Mouse (Mus musculus): ENCODE measurements around the gene Gm37240. TPM values are rescaled to one million over a fixed set of nuclear protein-coding genes. Genes with fewer than 3 reads are reported as not detected.

The Gm37240 gene
- polyA plus RNA-seq, 1 experiment from 2014 or later: 3.3 TPM

DNA sequence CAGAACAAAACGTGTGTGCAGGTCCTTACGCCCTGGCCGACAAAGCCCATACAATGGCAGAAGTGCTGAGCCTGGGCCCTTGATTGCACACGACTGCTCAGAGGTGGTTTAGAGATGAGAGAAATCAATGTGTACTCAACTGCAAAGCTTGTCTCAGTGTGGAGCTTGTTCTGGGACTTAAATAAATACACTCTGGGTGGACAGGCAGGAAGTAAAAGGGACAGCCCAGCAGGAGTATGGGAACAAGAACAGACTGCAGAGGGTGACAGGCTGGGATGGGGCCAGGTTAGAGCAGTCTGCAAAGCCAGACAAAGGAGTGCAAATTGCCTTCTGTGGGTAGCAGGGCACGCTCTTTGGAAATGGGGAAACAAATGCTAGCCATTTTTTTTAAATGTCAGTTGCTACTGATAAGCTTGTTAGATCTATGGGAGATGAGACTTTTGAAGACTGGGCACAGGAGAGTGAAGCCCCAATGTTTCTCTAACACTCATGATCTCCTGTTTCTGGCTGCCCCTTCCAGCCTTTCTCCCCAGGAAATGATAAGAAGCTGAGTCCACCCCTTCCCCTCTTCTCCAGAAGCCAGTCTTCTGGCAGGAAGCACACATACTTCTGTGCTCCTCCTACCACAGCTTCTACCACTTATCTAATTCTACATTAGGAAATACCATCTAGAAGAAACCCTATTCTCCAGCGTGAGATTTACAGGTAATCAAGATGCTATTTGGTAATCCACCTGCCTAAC, 184.0 kb downstream of the Gm37240 start:
- H3K9ac ChIP-seq (ENCODE audit: low read depth, low read length): no peak overlapping the region
- H3K36me3 ChIP-seq (ENCODE audit: control insufficient read depth, insufficient read depth): no peaks in the 10 kb centered on the region
- 43% methylated on average over 6 of the region's 6 CpGs for WGBS
- no peak overlapping the region for H3K27ac ChIP-seq (ENCODE audit: low read depth, low read length)
- no peak overlapping the region for H3K4me3 ChIP-seq (ENCODE audit: low read depth, low read length)
- H3K4me2 ChIP-seq (replicated peaks; ENCODE audit: low read depth): no peak overlapping the region
- no peaks in the 10 kb centered on the region for H3K9me3 ChIP-seq (ENCODE audit: control insufficient read depth)
- no peak for TF ChIP-seq CTCF (IDR thresholded peaks at IDR 0.05; ENCODE audit: low read depth)
- H3K4me1 ChIP-seq (replicated peaks; ENCODE audit: control insufficient read depth, insufficient read depth, low read length): no peaks in the 10 kb centered on the region
- H3K27me3 ChIP-seq (replicated peaks; ENCODE audit: control insufficient read depth, insufficient read depth, low read length): no peaks in the 10 kb centered on the region
- ATAC-seq: no peak

- Histone ChIP-seq H3K27ac (ENCODE audit: low read depth, low read length) (no peak overlapping the region), H3K4me1 (replicated peaks; ENCODE audit: control insufficient read depth, insufficient read depth, low read length) (no peaks in the 10 kb centered on the region), H3K9me3 (ENCODE audit: control insufficient read depth) (no peaks in the 10 kb centered on the region), H3K4me2 (replicated peaks; ENCODE audit: low read depth) (no peak overlapping the region), H3K27me3 (replicated peaks; ENCODE audit: control insufficient read depth, insufficient read depth, low read length) (no peaks in the 10 kb centered on the region), H3K36me3 (ENCODE audit: control insufficient read depth, insufficient read depth) (no peaks in the 10 kb centered on the region), H3K4me3 (ENCODE audit: low read depth, low read length) (no peak overlapping the region), H3K9ac (ENCODE audit: low read depth, low read length) (no peak overlapping the region)
- ATAC-seq: no peak
- 87% methylated on average over 4 of the region's 4 CpGs for WGBS
- no peak for TF ChIP-seq CTCF (IDR thresholded peaks at IDR 0.05; ENCODE audit: low read depth)
These were observed 188.8 kb downstream of the Gm37240 start for GRCm38 (mm10) chr3:85698496-85698895.

DNA sequence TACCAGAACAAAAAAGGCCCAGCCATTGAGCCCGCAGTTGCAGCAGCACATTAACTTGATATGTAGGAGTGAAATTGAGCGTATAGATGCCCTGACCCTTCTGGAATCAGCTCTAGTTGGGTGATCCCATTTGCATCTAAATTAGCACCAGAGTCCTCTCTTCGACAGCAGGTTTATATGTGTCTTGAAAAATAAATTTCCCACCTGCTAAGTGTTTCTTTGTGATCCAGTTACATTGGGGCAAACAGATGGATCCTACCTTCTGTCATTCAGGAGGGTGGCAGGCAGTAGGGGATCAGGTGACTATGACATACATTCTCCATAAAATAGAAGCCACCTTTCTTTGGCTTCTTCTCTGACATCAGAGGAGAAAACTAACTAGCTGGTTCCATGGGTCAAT, 192.3 kb downstream of the Gm37240 start:
- no peak for TF ChIP-seq CTCF (IDR thresholded peaks at IDR 0.05; ENCODE audit: low read depth)
- 90% methylated on average over 3 of the region's 3 CpGs for WGBS

GRCm38 (mm10) chr3:85693013-85693412, 194.3 kb downstream of the Gm37240 start:
- WGBS: 53% methylated on average over 3 of the region's 3 CpGs

More for the DNA sequence above, 192.3 kb downstream of the Gm37240 start:
- Histone ChIP-seq H3K27ac (ENCODE audit: low read depth, low read length) (no peak overlapping the region), H3K4me3 (ENCODE audit: low read depth, low read length) (no peak overlapping the region), H3K36me3 (ENCODE audit: control insufficient read depth, insufficient read depth) (no peaks in the 10 kb centered on the region), H3K9ac (ENCODE audit: low read depth, low read length) (no peak overlapping the region), H3K9me3 (ENCODE audit: control insufficient read depth) (no peaks in the 10 kb centered on the region), H3K27me3 (replicated peaks; ENCODE audit: control insufficient read depth, insufficient read depth, low read length) (no peaks in the 10 kb centered on the region), H3K4me1 (replicated peaks; ENCODE audit: control insufficient read depth, insufficient read depth, low read length) (no peaks in the 10 kb centered on the region), H3K4me2 (replicated peaks; ENCODE audit: low read depth) (no peak overlapping the region)
- ATAC-seq: no peak

DNA sequence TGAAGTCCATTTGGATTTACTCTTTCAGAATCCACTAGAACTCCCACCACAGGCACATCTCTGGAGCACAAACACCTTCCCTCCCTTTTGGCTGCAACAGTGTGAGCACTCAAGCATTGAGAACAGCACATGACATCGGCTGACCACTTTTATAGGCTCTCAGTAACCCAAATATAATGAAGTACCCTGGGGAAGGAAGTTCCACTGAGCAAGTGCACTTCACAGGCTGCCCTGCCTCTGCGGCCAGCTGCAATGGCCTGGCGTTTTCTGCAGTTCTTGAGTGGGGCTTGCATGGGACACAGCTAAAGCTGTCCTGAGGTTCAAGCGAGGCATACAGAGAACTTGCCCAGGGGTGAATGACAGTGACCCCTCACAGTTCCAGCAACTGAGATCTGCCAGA, 196.2 kb downstream of the Gm37240 start:
- no peak overlapping the region for H3K4me2 ChIP-seq (replicated peaks; ENCODE audit: low read depth)
- WGBS: 81% methylated on average over 4 of the region's 4 CpGs
- ATAC-seq: no peak

More at GRCm38 (mm10) chr3:85693013-85693412, 194.3 kb downstream of the Gm37240 start:
- Histone ChIP-seq H3K4me1 (replicated peaks; ENCODE audit: control insufficient read depth, insufficient read depth, low read length) (no peaks in the 10 kb centered on the region), H3K9me3 (ENCODE audit: control insufficient read depth) (no peaks in the 10 kb centered on the region), H3K4me3 (ENCODE audit: low read depth, low read length) (no peak overlapping the region), H3K36me3 (ENCODE audit: control insufficient read depth, insufficient read depth) (no peaks in the 10 kb centered on the region), H3K27me3 (replicated peaks; ENCODE audit: control insufficient read depth, insufficient read depth, low read length) (no peaks in the 10 kb centered on the region), H3K9ac (ENCODE audit: low read depth, low read length) (no peak overlapping the region), H3K27ac (ENCODE audit: low read depth, low read length) (no peak overlapping the region), H3K4me2 (replicated peaks; ENCODE audit: low read depth) (no peak overlapping the region)
- no peak for TF ChIP-seq CTCF (IDR thresholded peaks at IDR 0.05; ENCODE audit: low read depth)
- ATAC-seq: no peak

GRCm38 (mm10) chr3:85688341-85688740, 199.0 kb downstream of the Gm37240 start:
- H3K27me3 ChIP-seq (replicated peaks; ENCODE audit: control insufficient read depth, insufficient read depth, low read length): no peaks in the 10 kb centered on the region
- H3K9ac ChIP-seq (ENCODE audit: low read depth, low read length): no peak overlapping the region
- H3K4me1 ChIP-seq (replicated peaks; ENCODE audit: control insufficient read depth, insufficient read depth, low read length): no peaks in the 10 kb centered on the region
- no peak overlapping the region for H3K4me2 ChIP-seq (replicated peaks; ENCODE audit: low read depth)
- H3K9me3 ChIP-seq (ENCODE audit: control insufficient read depth): no peaks in the 10 kb centered on the region
- no peak for ATAC-seq
- 94% methylated on average over 14 of the region's 14 CpGs for WGBS
- no peak overlapping the region for H3K4me3 ChIP-seq (ENCODE audit: low read depth, low read length)
- H3K36me3 ChIP-seq (ENCODE audit: control insufficient read depth, insufficient read depth): no peaks in the 10 kb centered on the region
- H3K27ac ChIP-seq (ENCODE audit: low read depth, low read length): no peak overlapping the region
- TF ChIP-seq CTCF (IDR thresholded peaks at IDR 0.05; ENCODE audit: low read depth): no peak

More for the DNA sequence above, 196.2 kb downstream of the Gm37240 start:
- no peak for TF ChIP-seq CTCF (IDR thresholded peaks at IDR 0.05; ENCODE audit: low read depth)
- H3K4me1 ChIP-seq (replicated peaks; ENCODE audit: control insufficient read depth, insufficient read depth, low read length): no peaks in the 10 kb centered on the region
- no peak overlapping the region for H3K9ac ChIP-seq (ENCODE audit: low read depth, low read length)
- no peak overlapping the region for H3K4me3 ChIP-seq (ENCODE audit: low read depth, low read length)
- no peak overlapping the region for H3K27ac ChIP-seq (ENCODE audit: low read depth, low read length)
- no peaks in the 10 kb centered on the region for H3K9me3 ChIP-seq (ENCODE audit: control insufficient read depth)
- no peaks in the 10 kb centered on the region for H3K36me3 ChIP-seq (ENCODE audit: control insufficient read depth, insufficient read depth)
- H3K27me3 ChIP-seq (replicated peaks; ENCODE audit: control insufficient read depth, insufficient read depth, low read length): no peaks in the 10 kb centered on the region

All from intestine, postnatal 0 days (tissue).